Mouse (Mus musculus) lung, embryonic 16.5 days (tissue): ENCODE data around the gene Sh3bgrl3. TPM values are rescaled to one million over a fixed set of nuclear protein-coding genes. Genes with fewer than 3 reads are reported as not detected.

ENCODE experiments used
- ATAC-seq: fragments of 200-750 bp; cut with Nextera tagmentation; 2 replicates; pipeline ENCODE4 v1.8.0; 2017; ENCODE audit warnings: low read depth, mild to moderate bottlenecking, moderate library complexity
- H3K27ac ChIP-seq: fragments of 300-500 bp; sonication (generic); 2 replicates; pipeline ENCODE4 v1.5.1; 2014; ENCODE audit warnings: mild to moderate bottlenecking, control low read depth, low read length
- H3K27me3 ChIP-seq: fragments of 300-500 bp; sonication (generic); 2 replicates; pipeline ENCODE4 v1.6.1; 2014; ENCODE audit warnings: low read depth, low read length, mixed read lengths; ENCODE audit not compliant: control insufficient read depth, insufficient read depth
- H3K36me3 ChIP-seq: fragments of 300-500 bp; sonication (generic); 2 replicates; pipeline ENCODE4 v1.6.1; 2014; ENCODE audit warnings: low read length; ENCODE audit not compliant: control insufficient read depth, insufficient read depth
- H3K4me1 ChIP-seq: fragments of 300-500 bp; sonication (generic); replicated peaks from 2 replicates; pipeline ENCODE4 v1.6.1; 2014; ENCODE audit warnings: low read length, mixed read lengths; ENCODE audit not compliant: control insufficient read depth, insufficient read depth
- H3K4me2 ChIP-seq: fragments of 300-500 bp; sonication (generic); 2 replicates; pipeline ENCODE4 v1.6.1; 2014; ENCODE audit warnings: low read depth, low read length, control low read depth
- H3K4me3 ChIP-seq: fragments of 300-500 bp; sonication (generic); 2 replicates; pipeline ENCODE4 v1.5.1; 2014; ENCODE audit warnings: mild to moderate bottlenecking, low read length, control low read depth
- H3K9ac ChIP-seq: fragments of 300-500 bp; sonication (generic); 2 replicates; pipeline ENCODE4 v1.6.1; 2014; ENCODE audit warnings: low read length, control low read depth
- H3K9me3 ChIP-seq: fragments of 300-500 bp; sonication (generic); 2 replicates; pipeline ENCODE4 v1.6.1; 2016; ENCODE audit warnings: low read length; ENCODE audit not compliant: control insufficient read depth
- WGBS: fragments of 180-500 bp; shearing (Covaris S2); extraction: QIAGEN DNeasy Blood & Tissue Kit; methylation state at CpG from one replicate; pipeline ENCODE4 v1.1.7; 2014; 5-methylcytosine and 5-hydroxymethylcytosine counted together
- polyA plus RNA-seq: library from polyadenylated mRNA; unstranded; fragments of >200 nt; fragmentation: Nextera tagmentation; extraction: Ambion mirVana; gene quantifications from 2 replicates; pipeline ENCODE4 v1.2.1, GENCODE M21; 2015

The Sh3bgrl3 gene
- polyA plus RNA-seq, 1 experiment from 2014 or later, result 466 TPM

- ATAC-seq, result no peak
- no peaks in the 10 kb centered on the region for H3K9me3 ChIP-seq
- H3K9ac ChIP-seq, result no peak overlapping the region
- WGBS, result 29% methylated on average over 3 of the region's 3 CpGs
- H3K36me3 ChIP-seq, result no peaks in the 10 kb centered on the region
- H3K4me3 ChIP-seq, result no peak overlapping the region
- no peaks in the 10 kb centered on the region for H3K4me1 ChIP-seq
- H3K27me3 ChIP-seq, result no peaks in the 10 kb centered on the region
- no peak overlapping the region for H3K27ac ChIP-seq
- no peak overlapping the region for H3K4me2 ChIP-seq
These were observed 7.8 kb upstream of the Sh3bgrl3 start for GRCm38 (mm10) chr4:134136280-134136926.

- H3K4me3 ChIP-seq, result no peak overlapping the region
- H3K4me1 ChIP-seq, result peaks cover 10% of the 10 kb centered on the region
- H3K27ac ChIP-seq, result no peak overlapping the region
- H3K36me3 ChIP-seq, result peaks cover 5% of the 10 kb centered on the region; the same call in 1 of the 2 replicates
- H3K27me3 ChIP-seq, result no peaks in the 10 kb centered on the region
- H3K9ac ChIP-seq, result no peak overlapping the region
- ATAC-seq, result no peak
- WGBS, result 61% methylated on average over 8 of the region's 8 CpGs
- H3K4me2 ChIP-seq, result no peak overlapping the region
- H3K9me3 ChIP-seq, result no peaks in the 10 kb centered on the region
These were observed 4.0 kb upstream of the Sh3bgrl3 start for GRCm38 (mm10) chr4:134132519-134133095.

GRCm38 (mm10) chr4:134132117-134132516 is 3.5 kb upstream of the Sh3bgrl3 start:
- no peak for ATAC-seq
- H3K4me3 ChIP-seq, result no peak overlapping the region
- WGBS, result 49% methylated on average over 3 of the region's 3 CpGs

GRCm38 (mm10) chr4:134129482-134129881 is 893 bp upstream of the Sh3bgrl3 start:
- H3K9me3 ChIP-seq, result no peaks in the 10 kb centered on the region
- H3K9ac ChIP-seq, result peak overlapping the region; percentile 90
- peak overlapping the region; percentile 96 for H3K27ac ChIP-seq
- H3K4me2 ChIP-seq, result peak overlapping the region; percentile 83
- H3K4me1 ChIP-seq, result peaks cover 16% of the 10 kb centered on the region
- H3K4me3 ChIP-seq, result peak overlapping the region; percentile 84
- peaks cover 5% of the 10 kb centered on the region; the same call in 1 of the 2 replicates for H3K36me3 ChIP-seq
- no peaks in the 10 kb centered on the region for H3K27me3 ChIP-seq
- WGBS, result 26% methylated on average over 6 of the region's 6 CpGs
- no peak for ATAC-seq

More at GRCm38 (mm10) chr4:134132117-134132516, 3.5 kb upstream of the Sh3bgrl3 start:
- no peaks in the 10 kb centered on the region for H3K9me3 ChIP-seq
- H3K9ac ChIP-seq, result no peak overlapping the region
- H3K27ac ChIP-seq, result no peak overlapping the region
- H3K36me3 ChIP-seq, result peaks cover 5% of the 10 kb centered on the region; the same call in 1 of the 2 replicates
- no peak overlapping the region for H3K4me2 ChIP-seq
- H3K4me1 ChIP-seq, result peaks cover 12% of the 10 kb centered on the region
- no peaks in the 10 kb centered on the region for H3K27me3 ChIP-seq

GRCm38 (mm10) chr4:134128983-134129362 is 384 bp upstream of the Sh3bgrl3 start:
- H3K9ac ChIP-seq, result peak overlapping the region; percentile 90
- H3K27me3 ChIP-seq, result no peaks in the 10 kb centered on the region
- peak overlapping the region; percentile 83 for H3K4me2 ChIP-seq
- peak overlapping the region; percentile 96 for H3K27ac ChIP-seq
- peak overlapping the region; percentile 84 for H3K4me3 ChIP-seq
- peaks cover 16% of the 10 kb centered on the region for H3K4me1 ChIP-seq
- no peaks in the 10 kb centered on the region for H3K9me3 ChIP-seq
- ATAC-seq, result peak; percentile 79
- peaks cover 5% of the 10 kb centered on the region; the same call in 1 of the 2 replicates for H3K36me3 ChIP-seq
- WGBS, result under 1% methylated on average over 14 of the region's 14 CpGs

- H3K27ac ChIP-seq, result no peak overlapping the region; the same call in 1 of the 2 replicates
- H3K4me2 ChIP-seq, result peak overlapping the region; percentile 83
- peak overlapping the region; percentile 84 for H3K4me3 ChIP-seq
- H3K9ac ChIP-seq, result peak overlapping the region; percentile 90
- H3K9me3 ChIP-seq, result no peaks in the 10 kb centered on the region
- WGBS, result 46% methylated on average over 8 of the region's 8 CpGs
- ATAC-seq, result no peak
- peaks cover 5% of the 10 kb centered on the region; the same call in 1 of the 2 replicates for H3K36me3 ChIP-seq
- peaks cover 16% of the 10 kb centered on the region for H3K4me1 ChIP-seq
- H3K27me3 ChIP-seq, result no peaks in the 10 kb centered on the region
These were observed 796 bp downstream of the Sh3bgrl3 start for GRCm38 (mm10) chr4:134127793-134128192.

- no peaks in the 10 kb centered on the region for H3K9me3 ChIP-seq
- no peaks in the 10 kb centered on the region for H3K27me3 ChIP-seq
- 80% methylated on average over 7 of the region's 7 CpGs for WGBS
- no peak overlapping the region; the same call in 1 of the 2 replicates for H3K9ac ChIP-seq
- no peak overlapping the region for H3K4me3 ChIP-seq
- no peak overlapping the region for H3K4me2 ChIP-seq
- peaks cover 5% of the 10 kb centered on the region; the same call in 1 of the 2 replicates for H3K36me3 ChIP-seq
- no peak for ATAC-seq
- H3K27ac ChIP-seq, result no peak overlapping the region
- peaks cover 16% of the 10 kb centered on the region for H3K4me1 ChIP-seq
These were observed 1.5 kb downstream of the Sh3bgrl3 start for GRCm38 (mm10) chr4:134127121-134127455.

- ATAC-seq, result no peak
- Histone ChIP-seq H3K9ac (no peak overlapping the region), H3K4me3 (no peak overlapping the region), H3K36me3 (peaks cover 5% of the 10 kb centered on the region; the same call in 1 of the 2 replicates), H3K27me3 (no peaks in the 10 kb centered on the region), H3K27ac (no peak overlapping the region), H3K4me1 (peaks cover 16% of the 10 kb centered on the region), H3K4me2 (no peak overlapping the region), H3K9me3 (no peaks in the 10 kb centered on the region)
- 86% methylated on average over 21 of the region's 21 CpGs for WGBS
These were observed 2.1 kb downstream of the Sh3bgrl3 start for GRCm38 (mm10) chr4:134126300-134127120.
